Mouse (Mus musculus) cerebellum, postnatal 25 days (tissue): ENCODE results near the gene Atpif1.
"Not testable (repeated sequence)": the region's sequence is repeated elsewhere in the genome, so short reads cannot be mapped to it uniquely, and the experiment has no call there.

Experiments used
- DNase-seq, 2 experiments: peaks; one replicate each; pipeline ENCODE4 v3.0.0; 2021; ENCODE audit warnings: mixed read lengths in 2 of 2

Atpif1 gene

DNA sequence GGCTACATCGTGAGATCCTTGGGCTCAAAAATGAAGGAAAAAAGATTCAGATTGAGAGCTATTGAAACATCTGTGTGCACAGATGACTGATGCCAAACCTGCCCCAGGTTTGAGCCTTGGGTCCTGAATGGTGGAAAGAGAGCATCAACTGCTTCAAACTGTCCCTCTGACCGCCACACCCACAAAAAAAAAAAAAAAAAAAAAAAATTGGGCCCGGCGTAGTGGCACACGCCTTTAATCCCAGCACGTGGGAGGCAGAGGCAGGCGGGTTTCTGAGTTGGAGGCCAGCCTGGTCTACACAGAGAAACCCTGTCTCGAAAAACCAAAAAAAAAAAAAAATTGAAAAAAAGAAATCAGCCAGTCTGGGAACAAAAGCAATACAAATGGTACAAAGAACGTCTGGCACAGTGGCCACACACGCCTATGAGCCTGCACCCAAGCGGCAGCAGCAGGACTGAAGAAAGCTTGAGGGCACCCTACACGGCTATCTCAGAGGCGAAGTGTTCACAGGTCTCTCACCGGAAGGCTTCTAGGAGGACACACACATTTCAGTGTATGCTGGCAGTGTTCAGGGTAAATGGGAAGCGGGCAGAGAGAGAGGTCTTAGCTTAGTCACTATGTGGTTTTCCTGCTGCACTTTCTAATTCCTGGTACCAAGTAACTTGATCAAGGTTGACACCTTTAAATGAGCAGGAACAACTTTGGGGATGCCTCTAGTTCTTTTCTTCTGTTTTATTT lies 43.0 kb downstream of the Atpif1 start:
- no peak for DNase-seq

DNA sequence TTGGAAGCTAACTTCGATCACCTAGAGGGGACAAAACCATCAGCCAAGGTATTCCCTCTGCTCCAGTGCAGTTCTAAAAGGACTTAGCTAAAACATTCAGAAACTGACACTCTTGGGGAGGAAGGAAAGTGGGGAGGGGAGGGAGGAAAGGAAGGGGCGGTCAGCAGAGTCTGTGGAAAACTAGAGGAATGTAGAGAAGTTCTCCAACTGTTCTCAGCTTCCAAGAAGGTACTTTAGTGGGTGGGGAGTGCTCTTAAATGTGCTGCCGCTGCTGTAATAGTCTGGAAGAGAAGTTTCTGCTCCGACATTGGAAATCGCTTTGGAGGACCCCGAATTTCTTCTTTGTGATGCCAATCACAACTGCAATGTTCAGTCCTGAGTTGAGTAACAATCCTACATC lies 44.5 kb downstream of the Atpif1 start:
- DNase-seq = no peak

DNA sequence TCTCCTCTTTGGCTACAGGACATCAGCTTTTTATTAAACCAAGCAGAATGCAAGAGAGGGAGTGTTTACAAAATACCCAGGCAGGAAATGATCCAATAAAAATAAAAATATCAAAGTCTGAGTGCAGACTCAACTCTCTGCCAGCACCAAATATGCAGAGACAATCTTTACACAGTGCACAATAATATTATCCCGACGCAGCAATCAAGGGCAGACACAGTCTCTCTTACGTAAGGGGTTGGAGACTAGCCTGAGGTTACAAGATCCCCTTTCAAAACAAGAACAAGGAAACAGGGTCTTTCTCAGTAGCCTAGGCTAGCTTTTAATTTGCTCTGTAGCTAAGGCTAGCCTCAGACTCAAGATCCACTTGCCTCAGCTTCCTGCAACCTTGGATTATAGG lies 44.9 kb downstream of the Atpif1 start:
- DNase-seq = no peak

DNA sequence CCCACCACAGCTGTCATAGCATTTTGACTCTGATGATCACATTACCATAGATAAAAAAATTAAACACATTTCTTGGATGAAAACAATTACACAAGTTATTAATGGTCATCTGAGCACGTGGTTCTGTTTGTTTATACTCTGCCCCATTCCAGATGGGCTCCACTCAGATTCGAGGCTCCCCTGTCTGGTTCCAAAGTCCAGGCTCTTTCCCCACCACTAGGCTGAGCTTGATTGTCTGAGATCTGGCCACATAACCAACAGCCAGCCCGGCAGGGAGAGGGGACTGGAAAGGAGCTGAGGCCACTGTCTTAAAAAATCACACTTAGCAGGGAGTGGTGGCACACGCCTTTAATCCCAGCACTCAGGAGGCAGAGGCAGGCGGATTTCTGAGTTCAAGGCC lies 48.6 kb downstream of the Atpif1 start:
- DNase-seq = no peak

DNA sequence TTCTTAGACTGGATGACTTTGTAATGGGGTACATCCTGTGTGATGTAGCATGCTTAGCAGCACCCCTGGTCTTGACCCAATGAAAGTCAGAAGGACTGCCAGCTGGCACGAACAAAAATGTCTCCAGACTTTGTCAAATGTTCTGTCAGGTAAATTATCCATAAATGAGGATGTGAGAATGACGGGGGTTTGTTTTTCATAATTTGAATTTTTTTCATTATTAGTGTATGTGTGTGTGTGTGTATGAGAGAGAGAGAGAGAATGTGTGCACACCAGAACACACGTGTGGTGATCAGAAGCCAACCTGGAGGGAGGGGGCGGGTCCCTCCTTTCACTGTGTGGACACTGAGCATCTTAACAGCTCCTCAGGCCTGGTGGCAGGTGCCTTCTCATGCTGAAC lies 49.2 kb downstream of the Atpif1 start:
- DNase-seq = no peak

DNA sequence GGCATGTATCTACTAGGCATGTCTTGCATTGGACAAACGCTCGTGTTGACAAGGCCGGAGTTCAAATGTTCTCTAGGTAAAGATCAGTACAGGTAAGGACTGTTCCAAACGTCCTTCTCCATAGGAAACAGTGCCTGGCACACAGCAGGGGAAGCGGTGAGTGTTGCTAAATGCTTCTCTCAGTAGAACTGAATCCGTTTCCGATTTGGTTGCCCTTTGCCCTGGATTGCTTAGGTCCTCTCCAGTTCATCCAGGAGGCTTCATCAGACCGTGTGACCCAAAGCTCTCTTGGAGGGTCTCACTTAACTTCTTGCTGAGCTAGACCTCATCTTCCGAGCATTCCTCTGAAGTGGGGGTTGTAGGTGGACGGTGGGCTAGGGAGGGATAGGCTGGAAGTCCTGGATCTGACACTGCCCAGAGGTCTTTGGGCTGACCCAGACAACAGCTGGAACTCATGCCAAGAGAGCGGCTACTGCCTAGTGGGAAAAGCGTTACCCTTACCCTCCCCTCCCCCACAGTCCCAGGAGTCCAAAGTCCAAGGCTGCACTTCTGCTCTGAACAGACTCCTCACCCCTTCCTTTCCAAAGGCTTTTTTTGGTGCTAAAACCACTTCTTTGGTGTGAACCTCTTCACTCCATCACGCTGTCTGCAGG lies 50.4 kb downstream of the Atpif1 start:
- DNase-seq = no peak

DNA sequence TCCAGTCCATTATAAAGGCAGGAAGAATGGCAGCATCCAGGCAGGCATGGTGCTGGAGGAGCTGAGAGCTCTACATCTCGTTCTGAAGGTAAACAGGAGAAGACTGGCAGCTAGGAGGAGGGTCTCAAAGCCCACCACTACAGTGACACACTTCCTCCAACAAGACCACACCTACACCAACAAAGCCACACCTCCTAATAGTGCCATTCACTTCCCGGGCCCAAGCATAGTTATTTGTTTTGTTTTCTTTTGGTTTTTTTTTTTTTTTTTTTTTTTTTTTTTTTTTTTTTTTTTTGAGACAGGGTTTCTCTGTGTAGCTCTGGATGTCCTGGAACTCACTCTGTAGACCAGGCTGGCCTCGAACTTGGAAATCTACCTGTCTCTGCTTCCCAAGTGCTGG lies 51.4 kb downstream of the Atpif1 start:
- not testable (repeated sequence) for DNase-seq
